Mouse (Mus musculus): ENCODE measurements around the gene Crebbp.

- TF ChIP-seq CTCF (IDR thresholded peaks at IDR 0.05; ENCODE audit: control insufficient read depth, insufficient read depth, low read length) (no peak), POLR2A (IDR thresholded peaks at IDR 0.05; ENCODE audit: borderline replicate concordance, control insufficient read depth, low read depth, low read length) (no peak)
Measured at GRCm38 (mm10) chr16:4040206-4040605, 173.6 kb downstream of the Crebbp start.
